Mouse (Mus musculus): ENCODE data around the gene Pde6g.
"Not testable (repeated sequence)": the region's sequence is repeated elsewhere in the genome, so short reads cannot be mapped to it uniquely, and the experiment has no call there.

The Pde6g gene

GRCm38 (mm10) chr11:120422651-120423568 is 30.4 kb downstream of the Pde6g start:
- DNase-seq (ENCODE audit: low read depth, low spot score), result no peak

- DNase-seq (ENCODE audit: low read depth, low spot score), result no peak
These were observed 34.7 kb downstream of the Pde6g start for GRCm38 (mm10) chr11:120418592-120418991.

- no peak for DNase-seq (ENCODE audit: low read depth, low spot score)
These were observed 35.4 kb downstream of the Pde6g start for GRCm38 (mm10) chr11:120417852-120418251.

GRCm38 (mm10) chr11:120413621-120414020 is 39.7 kb downstream of the Pde6g start:
- DNase-seq (ENCODE audit: low read depth, low spot score), result not testable (repeated sequence)

- no peak for DNase-seq (ENCODE audit: low read depth, low spot score)
These were observed 46.9 kb downstream of the Pde6g start for GRCm38 (mm10) chr11:120406445-120406844.

- DNase-seq (ENCODE audit: low read depth, low spot score), result no peak
These were observed 47.4 kb downstream of the Pde6g start for GRCm38 (mm10) chr11:120405867-120406266.

GRCm38 (mm10) chr11:120404814-120405213 is 48.5 kb downstream of the Pde6g start:
- DNase-seq (ENCODE audit: low read depth, low spot score), result no peak

GRCm38 (mm10) chr11:120399319-120399718 is 54.0 kb downstream of the Pde6g start:
- DNase-seq (ENCODE audit: low read depth, low spot score), result no peak

Measured in forelimb bud, embryonic 11.5 days (tissue).